Mouse (Mus musculus): Measurements from ENCODE around the gene Adcy4.

Gene Adcy4

DNA sequence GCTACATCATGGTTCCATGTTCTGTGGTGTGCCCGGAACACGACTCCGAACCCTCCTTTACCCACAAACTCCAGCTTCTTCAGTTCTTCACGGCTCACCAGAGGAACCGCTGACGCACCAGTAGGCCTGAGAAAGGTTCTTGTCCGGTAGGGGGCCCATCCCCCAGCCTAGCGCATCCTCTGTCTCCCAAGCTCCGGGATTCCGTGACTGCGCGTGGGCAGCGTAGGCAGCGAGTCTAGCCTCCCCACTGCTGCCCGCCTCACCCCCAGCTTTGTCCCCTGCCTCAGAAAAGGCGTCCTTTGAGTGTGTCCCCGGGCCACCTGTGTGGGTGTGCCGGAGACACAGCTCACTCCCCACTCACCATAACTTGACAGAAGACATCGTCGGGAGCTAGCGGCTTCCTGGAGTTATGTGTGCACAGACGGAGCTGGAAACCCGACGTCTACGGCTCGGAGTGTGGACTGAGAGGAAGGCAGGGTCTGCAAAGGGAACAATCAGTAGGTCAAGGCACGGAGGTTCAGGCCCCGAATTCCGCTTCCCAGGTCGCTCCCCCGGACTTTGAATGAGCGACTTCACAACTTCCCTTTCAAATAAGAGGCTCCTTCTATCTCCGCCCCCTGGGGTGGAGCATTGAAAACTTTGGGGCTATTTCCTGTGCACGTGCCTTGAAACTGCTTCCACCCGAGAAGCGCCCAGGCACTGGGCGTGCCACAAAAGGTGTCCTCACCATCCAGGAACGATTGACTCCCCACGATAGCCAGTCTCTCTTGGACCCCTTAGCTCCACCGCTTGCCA lies 4.6 kb upstream of the Adcy4 start, which contains the start of gene Ripk3:
Gene Ripk3 (minus strand): TSS at position 610 of the 795 bp plus-strand sequence.
- peak; percentile 33 for DNase-seq (ENCODE audit: low read depth)

DNA sequence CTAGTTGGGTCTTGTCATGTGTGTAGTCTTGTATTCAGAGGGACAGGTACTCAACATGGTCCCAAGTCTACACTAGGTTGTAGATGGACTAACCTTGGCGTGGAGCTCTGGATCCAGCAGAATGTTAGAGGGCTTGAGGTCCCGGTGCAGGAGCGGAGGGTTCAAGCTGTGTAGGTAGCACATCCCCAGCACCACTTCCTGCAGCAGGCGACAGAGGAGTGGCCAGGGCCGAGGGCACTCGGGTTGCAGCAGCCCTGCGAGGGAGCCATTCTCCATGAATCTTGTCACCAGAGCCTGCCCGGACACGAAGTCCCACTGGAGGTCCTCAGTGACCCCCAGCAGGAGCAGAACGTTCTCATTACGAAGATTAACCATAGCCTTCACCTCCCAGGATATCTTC lies 3.8 kb upstream of the Adcy4 start:
- DNase-seq (ENCODE audit: low read depth) = no peak

- no peak for DNase-seq (ENCODE audit: low read depth)
These were observed 1.3 kb upstream of the Adcy4 start for GRCm38 (mm10) chr14:55785195-55785594.

DNA sequence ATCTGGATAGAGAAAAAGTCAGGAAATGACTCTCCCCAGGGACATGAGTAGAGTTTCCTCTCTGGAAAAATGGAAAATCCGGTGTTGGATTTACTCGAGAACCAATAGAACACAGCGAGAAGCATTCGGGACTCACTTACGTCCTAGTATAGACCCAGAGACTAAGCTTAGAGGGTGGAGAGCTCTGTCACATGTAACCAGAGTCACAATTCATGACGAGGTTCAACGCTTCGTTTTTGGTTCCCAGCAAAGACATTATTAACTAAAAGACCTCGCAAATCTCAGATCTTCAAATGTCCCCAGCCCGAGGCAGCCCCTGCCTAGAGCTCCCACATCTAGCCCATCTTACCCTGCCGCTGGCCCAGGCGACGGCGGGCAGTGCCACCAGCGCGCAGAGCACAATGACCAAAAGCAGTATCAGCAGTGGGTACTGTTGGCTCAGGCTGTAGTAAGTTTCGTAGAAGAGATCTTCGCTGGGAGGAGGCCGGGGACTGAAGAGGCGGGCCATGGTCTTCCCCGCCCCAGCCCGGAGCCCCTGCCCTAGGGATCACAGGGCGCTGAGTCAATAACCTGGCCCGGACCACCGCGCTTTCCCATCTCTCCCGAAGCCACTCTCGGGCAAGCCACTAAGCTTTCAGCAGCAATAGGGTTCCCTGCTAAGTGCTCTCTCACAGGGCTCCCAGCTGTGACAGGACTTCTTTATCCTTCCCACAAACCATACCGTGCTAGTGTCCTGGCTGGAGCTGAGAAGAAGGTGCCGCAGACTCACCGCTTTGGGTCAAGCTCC lies 531 bp downstream of the Adcy4 start:
- peak; percentile 54 for DNase-seq (ENCODE audit: low read depth)

DNA sequence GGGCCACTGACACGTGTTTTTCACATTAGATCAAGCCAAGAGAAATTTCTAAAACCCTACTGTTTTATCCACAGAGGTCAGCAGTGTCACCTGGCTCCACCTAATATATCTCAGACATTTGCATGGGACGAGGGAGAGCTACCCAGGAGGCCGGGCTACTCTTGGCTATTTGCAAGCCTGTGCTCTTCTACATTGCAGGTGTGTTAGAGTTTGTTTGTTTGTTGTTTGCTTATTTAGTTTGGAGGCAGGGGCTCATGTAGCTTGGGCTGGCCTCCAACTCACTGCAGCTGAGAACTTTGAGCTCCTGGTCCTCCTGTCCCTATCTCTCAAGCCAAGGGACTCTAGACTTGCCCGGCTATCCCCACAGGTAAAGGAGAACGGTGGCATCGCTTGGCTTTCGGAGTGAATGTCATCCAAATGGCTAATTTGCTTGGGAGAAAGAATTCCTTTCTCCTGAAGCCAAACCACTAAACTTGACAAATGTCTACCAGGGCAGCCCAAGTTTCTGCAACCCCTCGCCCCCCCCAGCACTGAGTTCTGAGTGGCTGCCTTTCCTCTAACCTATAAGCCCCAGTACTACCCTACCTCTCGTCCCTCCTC lies 1.4 kb downstream of the Adcy4 start:
- no peak for DNase-seq (ENCODE audit: low read depth)

GRCm38 (mm10) chr14:55781310-55781709 lies 2.6 kb downstream of the Adcy4 start:
- peak; percentile 90 for DNase-seq (ENCODE audit: low read depth)

GRCm38 (mm10) chr14:55780736-55781135 lies 3.2 kb downstream of the Adcy4 start:
- DNase-seq (ENCODE audit: low read depth) = no peak

- DNase-seq (ENCODE audit: low read depth) = no peak
These were observed 4.2 kb downstream of the Adcy4 start for GRCm38 (mm10) chr14:55779656-55780055.

- DNase-seq (ENCODE audit: low read depth) = no peak
These were observed 5.2 kb downstream of the Adcy4 start for GRCm38 (mm10) chr14:55778686-55779085.

- DNase-seq (ENCODE audit: low read depth) = no peak
These were observed 6.1 kb downstream of the Adcy4 start for GRCm38 (mm10) chr14:55777806-55778205.

- peak; percentile 25 for DNase-seq (ENCODE audit: low read depth)
These were observed 6.7 kb downstream of the Adcy4 start for GRCm38 (mm10) chr14:55777176-55777575.

DNA sequence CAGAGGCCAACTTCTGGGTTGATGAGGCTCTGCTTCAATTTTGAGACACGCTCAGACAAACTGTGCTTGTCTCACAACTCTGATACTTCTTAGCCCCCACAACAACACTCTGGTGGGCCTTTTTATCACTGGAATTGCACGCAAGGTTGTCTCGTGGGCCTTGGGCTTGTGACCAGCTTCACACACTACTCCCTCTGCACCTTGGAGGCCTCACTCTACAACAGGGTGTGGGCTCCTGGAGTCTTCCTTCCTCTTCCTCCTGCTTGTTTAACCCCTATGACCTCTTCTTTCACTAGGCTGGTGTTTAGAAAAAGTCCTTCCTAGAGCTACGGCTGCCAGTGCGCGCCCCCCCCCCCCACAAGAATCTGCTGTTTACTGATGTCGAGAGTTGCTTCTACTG lies 7.2 kb downstream of the Adcy4 start:
- DNase-seq (ENCODE audit: low read depth) = no peak

- no peak for DNase-seq (ENCODE audit: low read depth)
These were observed 14.7 kb downstream of the Adcy4 start for GRCm38 (mm10) chr14:55769087-55769703.

- peak; percentile 83 for DNase-seq (ENCODE audit: low read depth)
These were observed 15.3 kb downstream of the Adcy4 start for GRCm38 (mm10) chr14:55768555-55768954.

DNA sequence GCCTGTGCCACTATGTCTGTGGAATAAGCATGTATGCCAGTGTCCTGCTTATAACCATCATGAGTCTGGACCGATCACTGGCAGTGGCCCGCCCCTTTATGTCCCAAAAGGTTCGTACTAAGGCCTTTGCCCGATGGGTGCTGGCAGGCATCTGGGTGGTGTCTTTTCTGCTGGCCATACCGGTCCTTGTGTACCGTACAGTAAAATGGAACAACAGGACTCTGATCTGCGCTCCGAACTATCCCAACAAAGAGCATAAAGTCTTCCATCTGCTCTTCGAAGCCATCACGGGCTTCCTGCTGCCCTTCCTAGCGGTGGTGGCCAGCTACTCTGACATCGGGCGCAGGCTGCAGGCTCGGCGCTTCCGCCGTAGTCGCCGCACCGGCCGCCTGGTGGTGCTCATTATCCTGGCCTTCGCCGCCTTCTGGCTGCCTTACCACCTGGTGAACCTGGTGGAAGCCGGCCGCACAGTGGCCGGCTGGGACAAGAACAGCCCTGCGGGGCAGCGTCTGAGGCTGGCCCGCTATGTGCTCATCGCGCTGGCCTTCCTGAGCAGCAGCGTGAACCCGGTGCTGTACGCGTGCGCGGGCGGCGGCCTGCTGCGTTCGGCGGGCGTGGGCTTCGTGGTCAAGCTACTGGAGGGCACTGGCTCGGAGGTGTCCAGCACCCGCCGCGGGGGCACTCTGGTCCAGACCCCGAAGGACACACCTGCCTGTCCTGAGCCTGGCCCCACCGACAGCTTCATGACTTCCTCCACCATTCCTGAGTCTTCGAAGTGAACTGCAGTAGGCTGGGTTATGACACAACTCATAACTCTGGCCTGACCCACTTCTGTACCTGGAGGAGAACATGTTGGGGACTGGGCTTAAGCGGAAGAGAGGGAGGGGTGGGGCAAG lies 16.1 kb downstream of the Adcy4 start:
- DNase-seq (ENCODE audit: low read depth) = no peak

DNA sequence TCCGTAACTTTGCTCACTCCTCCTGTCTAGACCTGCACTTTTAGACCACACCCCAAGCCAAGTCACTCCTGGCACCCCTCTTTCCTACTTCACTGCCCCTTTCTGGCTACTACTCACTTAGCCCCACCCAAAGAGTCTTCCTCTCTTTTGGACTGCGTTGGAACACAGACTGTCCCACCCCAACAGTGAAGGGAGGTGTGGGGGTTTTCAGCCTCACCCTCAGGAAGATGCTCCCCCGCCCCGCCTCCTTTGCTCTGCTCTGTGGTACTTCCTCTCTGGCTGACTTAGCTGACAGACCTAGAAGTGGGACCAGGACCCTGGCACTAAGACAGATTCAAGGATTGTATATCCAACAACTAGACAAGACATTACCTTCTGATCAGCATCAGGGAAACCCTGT lies 18.2 kb downstream of the Adcy4 start, which contains the start of gene Ltb4r1:
Gene Ltb4r1 (plus strand): TSS at position 267 of the 400 bp plus-strand sequence.
- no peak for DNase-seq (ENCODE audit: low read depth)

GRCm38 (mm10) chr14:55763166-55763565 lies 20.7 kb downstream of the Adcy4 start:
- DNase-seq (ENCODE audit: low read depth) = no peak

- DNase-seq (ENCODE audit: low read depth) = no peak
These were observed 21.7 kb downstream of the Adcy4 start for GRCm38 (mm10) chr14:55762001-55762821.

- DNase-seq (ENCODE audit: low read depth) = no peak
These were observed 22.7 kb downstream of the Adcy4 start, which contains the start of gene Ltb4r2 for GRCm38 (mm10) chr14:55761163-55761562. Gene Ltb4r2, plus strand, starts transcription at chr14:55761428.

GRCm38 (mm10) chr14:55760156-55760555 lies 23.7 kb downstream of the Adcy4 start:
- peak; percentile 85 for DNase-seq (ENCODE audit: low read depth)

Data from NIH3T3 (cell line).